Comparison of ENCODE assay signal across 9 mouse cellular contexts in genomic region chr2:28578003-28578402, GRCm38 (mm10). TPM values are rescaled to one million over a fixed set of nuclear protein-coding genes. Genes with fewer than 3 reads are reported as not detected.
DNase-seq lines count a peak whose midpoint lies in the region; ATAC-seq and TF ChIP-seq lines count a peak whose summit lies in the region.
"Had no signal": no experiment of that assay in that cellular context is flagged by ENCODE, and none has a peak within 500 bp of the region (broad histone marks: within the 10 kb centered on the region; RNA-seq: fewer than 3 reads in every experiment).

No protein-coding gene starts in this region.

- no peaks in the 10 kb centered on the region for H3K27me3 ChIP-seq in neural tube, embryonic 15.5 days (replicated peaks)
- H3K27me3 ChIP-seq: limb, embryonic 12.5 days had no signal

- peak; percentile 62 for TF ChIP-seq CTCF in bone marrow, adult 2 months (IDR thresholded peaks at IDR 0.05; ENCODE audit: control insufficient read depth, insufficient read depth, low read length)

- no peak overlapping the region for H3K4me2 ChIP-seq in neural tube, embryonic 15.5 days
- H3K4me2 ChIP-seq: limb, embryonic 12.5 days had no signal

- no peak overlapping the region for H3K4me3 ChIP-seq in bone marrow, adult 2 months (replicated peaks; ENCODE audit: control insufficient read depth, low read depth, low read length)
- no peak overlapping the region for H3K4me3 ChIP-seq in neural tube, embryonic 15.5 days (replicated peaks)
- H3K4me3 ChIP-seq: limb, embryonic 12.5 days had no signal

- intact Hi-C loops in left cerebral cortex, postnatal 14 days (cut with DNase I) = no loop called here
- intact Hi-C loops in left cerebral cortex, postnatal 25 days (cut with DNase I) = no loop called here

- peak; percentile 67 for ATAC-seq in megakaryocyte progenitor cell, adult 5-6 weeks (replicated peaks; ENCODE audit: poor library complexity)
- ATAC-seq in megakaryocyte, adult 5-6 weeks (ENCODE audit: poor library complexity, severe bottlenecking) = no peak
- no peak for ATAC-seq in neural tube, embryonic 15.5 days (ENCODE audit: low FRiP score)

- no peaks in the 10 kb centered on the region for H3K4me1 ChIP-seq in bone marrow, adult 2 months (ENCODE audit: control insufficient read depth, insufficient read depth, low read length)
- peaks cover 18% of the 10 kb centered on the region for H3K4me1 ChIP-seq in neural tube, embryonic 15.5 days

- no peak overlapping the region for H3K27ac ChIP-seq in bone marrow, adult 2 months (ENCODE audit: control insufficient read depth, insufficient read depth, low read depth, low read length, poor library complexity)
- no peak overlapping the region for H3K27ac ChIP-seq in neural tube, embryonic 15.5 days (replicated peaks)
- H3K27ac ChIP-seq: limb, embryonic 12.5 days had no signal

- 79% methylated on average over 5 of the region's 5 CpGs for WGBS in bone marrow, adult 2 months
- WGBS in neural tube, embryonic 15.5 days = 73% methylated on average over 5 of the region's 5 CpGs

- H3K36me3 ChIP-seq in neural tube, embryonic 15.5 days = peaks cover 64% of the 10 kb centered on the region

- peak; percentile 32 for DNase-seq in adrenal gland, postnatal 10 days
- DNase-seq in adrenal gland, adult 18-20 months (ENCODE audit: low spot score in 2 of 2) = no peak
- DNase-seq in left cerebral cortex, postnatal 14 days (ENCODE audit: low spot score in 2 of 2) = peak; percentile 30 to 36
- no peak for DNase-seq in left cerebral cortex, postnatal 25 days (ENCODE audit: low spot score in 2 of 2)

- no peaks in the 10 kb centered on the region for H3K9me3 ChIP-seq in neural tube, embryonic 15.5 days (replicated peaks)
- H3K9me3 ChIP-seq: limb, embryonic 12.5 days had no signal

- H3K9ac ChIP-seq in neural tube, embryonic 15.5 days (replicated peaks) = no peak overlapping the region
- H3K9ac ChIP-seq: limb, embryonic 12.5 days had no signal

- no peak for TF ChIP-seq POLR2A in bone marrow, adult 2 months (IDR thresholded peaks at IDR 0.05; ENCODE audit: borderline replicate concordance, control insufficient read depth, low read depth, low read length)

RNA-seq across cellular contexts. Expression of gene Gtf3c5, which starts 5.5 kb away (rescaled TPM):
- 10 to 100 TPM; 15.5 to 21.5 TPM for total RNA-seq in adrenal gland, postnatal 10 days (2021)
- 10 to 100 TPM; 15.2 to 17.2 TPM for total RNA-seq in adrenal gland, adult 18-20 months (2021)
- total RNA-seq in left cerebral cortex, postnatal 14 days (2021) = 10 to 100 TPM; 15.8 to 17.6 TPM
- total RNA-seq in left cerebral cortex, postnatal 25 days (2021) = 10 to 100 TPM; 16.5 to 17.8 TPM
- polyA plus RNA-seq in bone marrow, adult 2 months (2011; ENCODE audit: insufficient read depth, insufficient read length, low replicate concordance, missing spikeins) = 14.5 and 14.7 TPM in 2 replicates
- 16.2 and 19.1 TPM in 2 replicates for total RNA-seq in megakaryocyte progenitor cell, adult 5-6 weeks (2015)
- total RNA-seq in megakaryocyte progenitor cell, adult 5-6 weeks (2017) = 11.0 and 13.0 TPM in 2 replicates
- total RNA-seq in megakaryocyte, adult 5-6 weeks (2015) = 12.2 and 15.2 TPM in 2 replicates
- total RNA-seq in megakaryocyte, adult 5-6 weeks (2017) = 10.3 and 13.7 TPM in 2 replicates
- polyA plus RNA-seq in neural tube, embryonic 15.5 days (2015; fragmentation: Nextera tagmentation; extraction: Ambion mirVana) = 37.2 and 40.1 TPM in 2 replicates

RNA-seq across cellular contexts. Expression of gene Cel, which starts 14.8 kb away (rescaled TPM):
- total RNA-seq in adrenal gland, postnatal 10 days (2021) = under 1 TPM in 1 of 2 experiments, not detected in 1; 0.15 TPM
- total RNA-seq in adrenal gland, adult 18-20 months (2021) = not detected
- total RNA-seq in left cerebral cortex, postnatal 14 days (2021) = not detected
- total RNA-seq in left cerebral cortex, postnatal 25 days (2021) = not detected
- 0.72 TPM in 1 of 2 replicates, not detected in the other for polyA plus RNA-seq in bone marrow, adult 2 months (2011; ENCODE audit: insufficient read depth, insufficient read length, low replicate concordance, missing spikeins)
- total RNA-seq in megakaryocyte progenitor cell, adult 5-6 weeks (2015) = not detected in 2 replicates
- total RNA-seq in megakaryocyte progenitor cell, adult 5-6 weeks (2017) = not detected in 2 replicates
- total RNA-seq in megakaryocyte, adult 5-6 weeks (2015) = not detected in 2 replicates
- not detected in 2 replicates for total RNA-seq in megakaryocyte, adult 5-6 weeks (2017)
- 0.09 and 3.3 TPM in 2 replicates for polyA plus RNA-seq in neural tube, embryonic 15.5 days (2015; fragmentation: Nextera tagmentation; extraction: Ambion mirVana)
- polyA plus RNA-seq: limb, embryonic 12.5 days had no signal

RNA-seq across cellular contexts. Expression of gene Gfi1b, which starts 43.8 kb away (rescaled TPM):
- 1 to 10 TPM in 1 of 2 experiments, under 1 TPM in 1; 0.66 to 4.4 TPM for total RNA-seq in adrenal gland, postnatal 10 days (2021)
- not detected for total RNA-seq in adrenal gland, adult 18-20 months (2021)
- not detected for total RNA-seq in left cerebral cortex, postnatal 14 days (2021)
- not detected for total RNA-seq in left cerebral cortex, postnatal 25 days (2021)
- polyA plus RNA-seq in bone marrow, adult 2 months (2011; ENCODE audit: insufficient read depth, insufficient read length, low replicate concordance, missing spikeins) = 62.0 and 66.9 TPM in 2 replicates
- 15.6 and 28.3 TPM in 2 replicates for total RNA-seq in megakaryocyte progenitor cell, adult 5-6 weeks (2015)
- total RNA-seq in megakaryocyte progenitor cell, adult 5-6 weeks (2017) = 10.3 and 13.1 TPM in 2 replicates
- total RNA-seq in megakaryocyte, adult 5-6 weeks (2015) = 2.9 and 7.4 TPM in 2 replicates
- 6.1 and 7.8 TPM in 2 replicates for total RNA-seq in megakaryocyte, adult 5-6 weeks (2017)
- 0.87 TPM in 1 of 2 replicates, not detected in the other for polyA plus RNA-seq in neural tube, embryonic 15.5 days (2015; fragmentation: Nextera tagmentation; extraction: Ambion mirVana)

Comparison
In these comparisons a context has a peak if more than half of its experiments do, and no peak if none do; other contexts are left out.
1. DNase-seq: peak in adrenal gland, postnatal 10 days (single experiment) and left cerebral cortex, postnatal 14 days (2 of 2); none in adrenal gland, adult 18-20 months (0 of 2) and left cerebral cortex, postnatal 25 days (0 of 2).